Mouse (Mus musculus): ENCODE results near the gene Vps4a.

GRCm38 (mm10) chr8:107052046-107052445 lies 21.0 kb downstream of the Vps4a start:
- TF ChIP-seq EP300 (IDR thresholded peaks at IDR 0.05; ENCODE audit: low read depth in 1 of 2, low read length in 2 of 2) (no peak), CTCF (IDR thresholded peaks at IDR 0.05 in 2 of 3, conservative IDR thresholded peaks at IDR 0.05 in 1 of 3; ENCODE audit: control insufficient read depth in 1 of 3, insufficient read depth in 1 of 3, low read depth in 2 of 3, low read length in 3 of 3, poor library complexity in 1 of 3, severe bottlenecking in 1 of 3) (no peak), RCOR1 (IDR thresholded peaks at IDR 0.05; ENCODE audit: low read depth, low read length) (no peak), POLR2A (IDR thresholded peaks at IDR 0.05; ENCODE audit: control insufficient read depth in 1 of 2, insufficient read depth in 1 of 2, low read depth in 1 of 2, low read length in 2 of 2, poor library complexity in 1 of 2) (no peak), UBTF (IDR thresholded peaks at IDR 0.05; ENCODE audit: borderline replicate concordance, insufficient read depth, low read depth, low read length) (no peak), GATA1 (IDR thresholded peaks at IDR 0.05; ENCODE audit: low read depth, low read length) (no peak)

Measured in MEL (cell line).